Mouse (Mus musculus) midbrain, embryonic 14.5 days (tissue): ENCODE results near the gene Xaf1. TPM values are rescaled to one million over a fixed set of nuclear protein-coding genes. Genes with fewer than 3 reads are reported as not detected.
"Not testable (repeated sequence)": the region's sequence is repeated elsewhere in the genome, so short reads cannot be mapped to it uniquely, and the experiment has no call there.

ENCODE experiments used
- ATAC-seq: fragments of 200-750 bp; cut with Nextera tagmentation; 2 replicates; pipeline ENCODE4 v1.8.0; 2017; ENCODE audit warnings: moderate number of reproducible peaks, moderate library complexity; ENCODE audit not compliant: low FRiP score, low TSS enrichment
- DNase-seq: peaks from one replicate; pipeline ENCODE4 v3.0.0-alpha.2; 2015
- H3K27ac ChIP-seq: fragments of 300-500 bp; sonication (generic); replicated peaks from 2 replicates; pipeline ENCODE4 v1.5.1; 2014; ENCODE audit warnings: mild to moderate bottlenecking, low read depth, low read length, moderate library complexity
- H3K27me3 ChIP-seq: fragments of 300-500 bp; sonication (generic); 2 replicates; pipeline ENCODE4 v1.6.1; 2014; ENCODE audit warnings: low read length, control low read depth, mixed read lengths; ENCODE audit not compliant: control insufficient read depth, insufficient read depth
- H3K36me3 ChIP-seq: fragments of 300-500 bp; sonication (generic); 2 replicates; pipeline ENCODE4 v1.6.1; 2014; ENCODE audit warnings: low read length, control low read depth; ENCODE audit not compliant: control insufficient read depth, insufficient read depth
- H3K4me1 ChIP-seq: fragments of 300-500 bp; sonication (generic); 2 replicates; pipeline ENCODE4 v1.6.1; 2014; ENCODE audit warnings: mild to moderate bottlenecking, antibody characterized with exemption, low read length, control low read depth; ENCODE audit not compliant: control insufficient read depth, insufficient read depth
- H3K4me2 ChIP-seq: fragments of 300-500 bp; sonication (generic); 2 replicates; pipeline ENCODE4 v1.6.1; 2014; ENCODE audit warnings: mild to moderate bottlenecking, low read length, moderate library complexity
- H3K4me3 ChIP-seq: fragments of 300-500 bp; sonication (generic); replicated peaks from 2 replicates; pipeline ENCODE4 v1.5.1; 2014; ENCODE audit warnings: low read depth, low read length
- H3K9ac ChIP-seq: fragments of 300-500 bp; sonication (generic); replicated peaks from 2 replicates; pipeline ENCODE4 v1.6.1; 2014; ENCODE audit warnings: mild to moderate bottlenecking, low read length, moderate library complexity
- H3K9me3 ChIP-seq: fragments of 300-500 bp; sonication (generic); 2 replicates; pipeline ENCODE4 v1.6.1; 2016; ENCODE audit warnings: low read length, control low read depth, mixed read lengths; ENCODE audit not compliant: control insufficient read depth
- WGBS: fragments of 180-500 bp; shearing (Covaris S2); extraction: QIAGEN DNeasy Blood & Tissue Kit; methylation state at CpG from one replicate; pipeline ENCODE4 v1.1.7; 2014; 5-methylcytosine and 5-hydroxymethylcytosine counted together
- polyA plus RNA-seq: library from polyadenylated mRNA; unstranded; fragments of >200 nt; fragmentation: Nextera tagmentation; extraction: Ambion mirVana; gene quantifications from 2 replicates; pipeline ENCODE4 v1.2.1, GENCODE M21; 2014

The Xaf1 gene
- polyA plus RNA-seq, 1 experiment from 2014 or later, result 3.3 TPM

- Histone ChIP-seq H3K27me3 (no peaks in the 10 kb centered on the region), H3K36me3 (no peaks in the 10 kb centered on the region), H3K9me3 (no peaks in the 10 kb centered on the region), H3K9ac (no peak overlapping the region), H3K4me2 (no peak overlapping the region), H3K4me1 (no peaks in the 10 kb centered on the region), H3K27ac (no peak overlapping the region), H3K4me3 (no peak overlapping the region)
- DNase-seq (no peak), ATAC-seq (no peak)
- 91% methylated on average over 4 of the region's 4 CpGs for WGBS
Measured at GRCm38 (mm10) chr11:72325701-72326100, 24.3 kb downstream of the Xaf1 start.

- Histone ChIP-seq H3K9ac (no peak overlapping the region), H3K27ac (no peak overlapping the region), H3K4me2 (no peak overlapping the region), H3K4me1 (no peaks in the 10 kb centered on the region), H3K4me3 (no peak overlapping the region), H3K36me3 (no peaks in the 10 kb centered on the region), H3K27me3 (no peaks in the 10 kb centered on the region), H3K9me3 (no peaks in the 10 kb centered on the region)
- WGBS, result 49% methylated on average over 9 of the region's 9 CpGs
- DNase-seq, result no peak
- no peak for ATAC-seq
Measured at GRCm38 (mm10) chr11:72332951-72333667, 31.7 kb downstream of the Xaf1 start.

- Histone ChIP-seq H3K9ac (no peak overlapping the region), H3K4me2 (no peak overlapping the region), H3K36me3 (no peaks in the 10 kb centered on the region), H3K27me3 (no peaks in the 10 kb centered on the region), H3K27ac (no peak overlapping the region), H3K4me3 (no peak overlapping the region), H3K4me1 (peaks cover 6% of the 10 kb centered on the region; the same call in 1 of the 2 replicates), H3K9me3 (no peaks in the 10 kb centered on the region)
- no peak for ATAC-seq
- WGBS, result 84% methylated on average over 4 of the region's 4 CpGs
- no peak for DNase-seq
Measured at GRCm38 (mm10) chr11:72334653-72335052, 33.2 kb downstream of the Xaf1 start.

GRCm38 (mm10) chr11:72336726-72337125 lies 35.3 kb downstream of the Xaf1 start:
- no peaks in the 10 kb centered on the region for H3K27me3 ChIP-seq
- DNase-seq (no peak), ATAC-seq (no peak)
- no peaks in the 10 kb centered on the region for H3K36me3 ChIP-seq
- H3K9ac ChIP-seq, result no peak overlapping the region
- WGBS, result 89% methylated on average over 8 of the region's 8 CpGs
- no peaks in the 10 kb centered on the region for H3K9me3 ChIP-seq
- peaks cover 6% of the 10 kb centered on the region; the same call in 1 of the 2 replicates for H3K4me1 ChIP-seq
- no peak overlapping the region for H3K4me2 ChIP-seq
- H3K27ac ChIP-seq, result no peak overlapping the region
- no peak overlapping the region for H3K4me3 ChIP-seq

GRCm38 (mm10) chr11:72338437-72338871 lies 37.0 kb downstream of the Xaf1 start:
- Histone ChIP-seq H3K9ac (no peak overlapping the region), H3K27me3 (no peaks in the 10 kb centered on the region), H3K4me3 (no peak overlapping the region), H3K4me2 (no peak overlapping the region), H3K9me3 (no peaks in the 10 kb centered on the region), H3K4me1 (peaks cover 6% of the 10 kb centered on the region; the same call in 1 of the 2 replicates), H3K27ac (no peak overlapping the region), H3K36me3 (no peaks in the 10 kb centered on the region)
- peak; percentile 27 for DNase-seq
- WGBS, result 13% methylated on average over 5 of the region's 5 CpGs
- ATAC-seq, result no peak

GRCm38 (mm10) chr11:72339716-72340115 lies 38.3 kb downstream of the Xaf1 start:
- no peak for DNase-seq
- WGBS, result 70% methylated on average over 4 of the region's 4 CpGs
- no peak for ATAC-seq

GRCm38 (mm10) chr11:72342549-72343237 lies 41.3 kb downstream of the Xaf1 start:
- Histone ChIP-seq H3K27ac (no peak overlapping the region), H3K36me3 (no peaks in the 10 kb centered on the region), H3K4me1 (peaks cover 6% of the 10 kb centered on the region; the same call in 1 of the 2 replicates), H3K9me3 (no peaks in the 10 kb centered on the region), H3K4me3 (no peak overlapping the region), H3K27me3 (no peaks in the 10 kb centered on the region), H3K4me2 (peak overlapping the region; percentile 35; the same call in 1 of the 2 replicates), H3K9ac (no peak overlapping the region)
- 10% methylated on average over 7 of the region's 7 CpGs for WGBS
- ATAC-seq (peak; percentile 69), DNase-seq (peak; percentile 89)

More at GRCm38 (mm10) chr11:72339716-72340115, 38.3 kb downstream of the Xaf1 start:
- Histone ChIP-seq H3K4me1 (peaks cover 6% of the 10 kb centered on the region; the same call in 1 of the 2 replicates), H3K27me3 (no peaks in the 10 kb centered on the region), H3K4me2 (no peak overlapping the region), H3K4me3 (no peak overlapping the region), H3K27ac (no peak overlapping the region), H3K9me3 (no peaks in the 10 kb centered on the region), H3K36me3 (no peaks in the 10 kb centered on the region), H3K9ac (no peak overlapping the region)

- not testable (repeated sequence) for H3K9me3 ChIP-seq, ATAC-seq, H3K4me3 ChIP-seq, H3K9ac ChIP-seq, H3K27me3 ChIP-seq, H3K4me1 ChIP-seq, H3K36me3 ChIP-seq, DNase-seq, H3K4me2 ChIP-seq, H3K27ac ChIP-seq
- 94% methylated on average over 5 of the region's 5 CpGs for WGBS
Measured at GRCm38 (mm10) chr11:72343238-72343625, 41.8 kb downstream of the Xaf1 start.
